ENCODE assay signal across 15 mouse cellular contexts in the genomic region with DNA sequence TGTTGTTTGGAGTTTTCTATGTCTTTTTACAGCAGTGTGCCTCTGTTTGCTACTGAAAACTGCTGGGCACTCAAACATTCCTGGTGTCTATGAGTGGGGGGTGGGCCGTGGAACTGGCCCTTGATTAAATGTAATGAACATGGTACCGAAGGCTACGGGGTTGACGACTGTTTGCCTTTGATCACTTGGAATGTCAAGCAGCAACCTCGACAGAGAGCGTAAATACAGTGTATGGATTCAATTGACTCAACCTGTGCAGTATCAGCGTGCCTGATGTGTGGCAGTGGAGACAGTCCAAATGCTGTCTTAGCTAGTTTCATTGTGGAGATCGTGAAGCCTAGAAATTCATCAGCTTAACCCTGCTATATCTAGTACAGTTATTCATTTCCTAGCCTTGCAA.
"Had no signal": no experiment of that assay in that cellular context is flagged by ENCODE, and none has a peak within 500 bp of the region (broad histone marks: within the 10 kb centered on the region; RNA-seq: fewer than 3 reads in every experiment).

No protein-coding gene starts in this region.

- H3K4me1 ChIP-seq: limb, embryonic 15.5 days; liver, embryonic 12.5 days; neural tube, embryonic 13.5 days; stomach, embryonic 15.5 days had no signal

- H3K27ac ChIP-seq: limb, embryonic 15.5 days; liver, embryonic 12.5 days; neural tube, embryonic 13.5 days; stomach, embryonic 15.5 days had no signal

- H3K4me3 ChIP-seq: limb, embryonic 15.5 days; liver, embryonic 12.5 days; neural tube, embryonic 13.5 days; stomach, embryonic 15.5 days had no signal

- H3K27me3 ChIP-seq: limb, embryonic 15.5 days; liver, embryonic 12.5 days; neural tube, embryonic 13.5 days; stomach, embryonic 15.5 days had no signal

- DNase-seq: kidney, adult 8-10 months; kidney, postnatal 25 days; layer of hippocampus, adult 9-11 months; layer of hippocampus, postnatal 36 days; left cerebral cortex, postnatal 4 days; retina, postnatal 1 day; thymus, adult 2 months; thymus, postnatal 25 days had no signal

- H3K4me2 ChIP-seq: limb, embryonic 15.5 days; liver, embryonic 12.5 days; midbrain, embryonic 11.5 days; neural tube, embryonic 13.5 days; stomach, embryonic 15.5 days had no signal

- H3K9ac ChIP-seq: limb, embryonic 15.5 days; liver, embryonic 12.5 days; neural tube, embryonic 13.5 days; stomach, embryonic 15.5 days had no signal

- H3K36me3 ChIP-seq: limb, embryonic 15.5 days; liver, embryonic 12.5 days; neural tube, embryonic 13.5 days; stomach, embryonic 15.5 days had no signal

- ATAC-seq: intestine, postnatal 0 days; liver, embryonic 12.5 days; midbrain, embryonic 16.5 days had no signal

- H3K9me3 ChIP-seq: limb, embryonic 15.5 days; liver, embryonic 12.5 days; neural tube, embryonic 13.5 days; stomach, embryonic 15.5 days had no signal
